Mouse (Mus musculus): ENCODE measurements around the gene Pnkd.

DNA sequence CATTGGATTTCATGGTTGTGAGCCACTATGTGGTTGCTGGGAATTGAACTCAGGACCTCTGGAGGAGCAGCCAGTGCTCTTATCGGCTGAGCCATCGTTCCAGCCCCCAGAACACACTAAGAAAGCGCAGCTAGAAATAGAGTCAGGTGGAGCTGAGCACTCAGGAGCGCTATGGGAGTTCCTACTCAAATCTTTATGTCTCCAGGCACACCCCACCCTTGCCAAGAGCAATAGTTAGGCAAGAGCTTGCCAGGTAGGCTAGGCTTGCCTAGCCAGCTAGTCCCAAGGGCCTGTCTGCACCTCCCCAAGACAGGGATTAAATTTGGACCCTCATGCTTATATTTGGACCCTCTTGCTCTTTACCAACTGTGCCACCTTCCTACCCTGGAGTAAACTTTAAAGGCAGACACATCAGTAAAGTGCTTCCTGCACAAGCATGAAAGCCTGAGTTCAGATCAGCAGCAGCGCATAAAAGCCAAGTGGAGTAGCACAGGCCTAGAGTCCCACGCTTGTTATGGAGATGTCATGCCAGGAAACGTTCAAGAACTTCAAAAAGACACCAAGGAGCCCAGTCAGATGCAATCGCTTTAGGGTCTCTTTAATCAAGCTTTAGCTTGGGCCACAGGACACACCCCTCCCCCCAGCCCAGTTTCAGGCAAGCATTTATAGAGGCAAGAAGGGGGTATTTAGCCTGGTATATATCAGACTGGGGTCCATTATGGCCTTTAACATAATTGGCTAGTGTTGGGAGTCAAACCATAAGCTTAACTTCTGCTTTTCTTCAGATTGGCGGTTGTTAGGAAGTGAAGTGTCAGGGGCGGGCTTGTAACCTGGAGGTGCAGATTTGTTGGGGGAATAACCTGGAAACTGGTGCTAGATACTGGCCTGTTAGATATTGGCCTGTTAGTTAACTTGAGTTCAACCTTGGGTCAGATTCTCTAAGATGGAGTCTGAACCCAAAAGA lies 23.6 kb downstream of the Pnkd start:
- TF ChIP-seq TAL1 (IDR thresholded peaks at IDR 0.05; ENCODE audit: low read length) (no peak), GATA1 (IDR thresholded peaks at IDR 0.05; ENCODE audit: low read length) (no peak)
